Mouse (Mus musculus) thymus, postnatal 14 days (tissue): ENCODE measurements around the gene Txnrd1.

Experiments
- DNase-seq: peaks from one replicate; pipeline ENCODE4 v3.0.0; 2021

Txnrd1 gene

GRCm38 (mm10) chr10:82868418-82869086, 34.8 kb downstream of the Txnrd1 start:
- DNase-seq = no peak

- DNase-seq = no peak
Measured at GRCm38 (mm10) chr10:82875446-82875845, 41.7 kb downstream of the Txnrd1 start.

- DNase-seq = peak; percentile 69
Measured at GRCm38 (mm10) chr10:82876076-82876796, 42.5 kb downstream of the Txnrd1 start.

- no peak for DNase-seq
Measured at GRCm38 (mm10) chr10:82887354-82887753, 53.6 kb downstream of the Txnrd1 start.

- no peak for DNase-seq
Measured at GRCm38 (mm10) chr10:82888576-82888975, 54.8 kb downstream of the Txnrd1 start.

GRCm38 (mm10) chr10:82889447-82889973, 55.8 kb downstream of the Txnrd1 start:
- DNase-seq = no peak

GRCm38 (mm10) chr10:82890936-82891335, 57.2 kb downstream of the Txnrd1 start:
- peak; percentile 30 for DNase-seq

GRCm38 (mm10) chr10:82891427-82891826, 57.7 kb downstream of the Txnrd1 start:
- no peak for DNase-seq

- peak; percentile 15 for DNase-seq
Measured at GRCm38 (mm10) chr10:82892442-82893055, 58.8 kb downstream of the Txnrd1 start.

GRCm38 (mm10) chr10:82893872-82894650, 60.3 kb downstream of the Txnrd1 start:
- no peak for DNase-seq

- DNase-seq = no peak
Measured at GRCm38 (mm10) chr10:82897936-82898335, 64.2 kb downstream of the Txnrd1 start.

GRCm38 (mm10) chr10:82898893-82899292, 65.1 kb downstream of the Txnrd1 start:
- DNase-seq = no peak

- no peak for DNase-seq
Measured at GRCm38 (mm10) chr10:82899810-82900421, 66.2 kb downstream of the Txnrd1 start.

- no peak for DNase-seq
Measured at GRCm38 (mm10) chr10:82900546-82900945, 66.8 kb downstream of the Txnrd1 start.

- peak; percentile 92 for DNase-seq
Measured at GRCm38 (mm10) chr10:82901436-82901835, 67.7 kb downstream of the Txnrd1 start.

GRCm38 (mm10) chr10:82908526-82908925, 74.8 kb downstream of the Txnrd1 start:
- DNase-seq = no peak

GRCm38 (mm10) chr10:82909382-82909781, 75.6 kb downstream of the Txnrd1 start:
- peak; percentile 70 for DNase-seq

GRCm38 (mm10) chr10:82910198-82910597, 76.4 kb downstream of the Txnrd1 start:
- peak; percentile 52 for DNase-seq

GRCm38 (mm10) chr10:82913238-82913637, 79.5 kb downstream of the Txnrd1 start:
- no peak for DNase-seq

- DNase-seq = no peak
Measured at GRCm38 (mm10) chr10:82913772-82914171, 80.0 kb downstream of the Txnrd1 start.

- no peak for DNase-seq
Measured at GRCm38 (mm10) chr10:82918675-82919074, 84.9 kb downstream of the Txnrd1 start.

- DNase-seq = no peak
Measured at GRCm38 (mm10) chr10:82919404-82919980, 85.7 kb downstream of the Txnrd1 start.
